Mouse (Mus musculus) forebrain, embryonic 11.5 days (tissue): Measurements from ENCODE around the gene Babam2. TPM values are rescaled to one million over a fixed set of nuclear protein-coding genes. Genes with fewer than 3 reads are reported as not detected.

Experiments used
- ATAC-seq: fragments of 200-750 bp; cut with Nextera tagmentation; replicated peaks from 2 replicates; pipeline ENCODE4 v1.8.0; 2017; ENCODE audit warnings: moderate TSS enrichment; ENCODE audit not compliant: low FRiP score
- DNase-seq: peaks from one replicate; pipeline ENCODE4 v3.0.0-alpha.2; 2017; ENCODE audit warnings: low spot score
- H3K27ac ChIP-seq: fragments of 300-500 bp; sonication (generic); 2 replicates; pipeline ENCODE4 v1.5.1; 2014; ENCODE audit warnings: low read depth, low read length
- H3K27me3 ChIP-seq: fragments of 300-500 bp; sonication (generic); 2 replicates; pipeline ENCODE4 v1.6.1; 2014; ENCODE audit warnings: mild to moderate bottlenecking, low read length, mixed read lengths; ENCODE audit not compliant: control insufficient read depth, insufficient read depth
- H3K36me3 ChIP-seq: fragments of 300-500 bp; sonication (generic); 2 replicates; pipeline ENCODE4 v1.6.1; 2014; ENCODE audit warnings: mild to moderate bottlenecking, low read length, moderate library complexity, mixed read lengths; ENCODE audit not compliant: control insufficient read depth, insufficient read depth
- H3K4me1 ChIP-seq: fragments of 300-500 bp; sonication (generic); replicated peaks from 2 replicates; pipeline ENCODE4 v1.6.1; 2014; ENCODE audit warnings: low read length, mixed read lengths; ENCODE audit not compliant: control insufficient read depth, insufficient read depth
- H3K4me2 ChIP-seq: fragments of 300-500 bp; sonication (generic); 2 replicates; pipeline ENCODE4 v1.6.1; 2014; ENCODE audit warnings: low read depth, mild to moderate bottlenecking, low read length, moderate library complexity, mixed read lengths; ENCODE audit not compliant: severe bottlenecking
- H3K4me3 ChIP-seq: fragments of 300-500 bp; sonication (generic); 2 replicates; pipeline ENCODE4 v1.5.1; 2014; ENCODE audit warnings: low read depth, low read length
- H3K9ac ChIP-seq: fragments of 300-500 bp; sonication (generic); 2 replicates; pipeline ENCODE4 v1.6.1; 2014; ENCODE audit warnings: low read length
- H3K9me3 ChIP-seq: fragments of 300-500 bp; sonication (generic); 2 replicates; pipeline ENCODE4 v1.6.1; 2016; ENCODE audit warnings: low read length, mixed read lengths; ENCODE audit not compliant: control insufficient read depth
- WGBS: fragments of 180-500 bp; shearing (Covaris S2); extraction: QIAGEN DNeasy Blood & Tissue Kit; methylation state at CpG from one replicate; pipeline ENCODE4 v1.1.7; 2014; 5-methylcytosine and 5-hydroxymethylcytosine counted together
- polyA plus RNA-seq: library from polyadenylated mRNA; unstranded; fragments of >200 nt; fragmentation: Nextera tagmentation; extraction: Ambion mirVana; gene quantifications from 2 replicates; pipeline ENCODE4 v1.2.1, GENCODE M21; 2014

Gene Babam2
- polyA plus RNA-seq, 1 experiment from 2014 or later, result 39.1 TPM

GRCm38 (mm10) chr5:32060485-32060884 lies 363.0 kb downstream of the Babam2 start:
- 99% methylated on average over 2 of the region's 2 CpGs for WGBS
- ATAC-seq, result no peak

GRCm38 (mm10) chr5:32061854-32062253 lies 364.4 kb downstream of the Babam2 start:
- DNase-seq (no peak), ATAC-seq (no peak)
- Histone ChIP-seq H3K4me3 (no peak overlapping the region), H3K9me3 (no peaks in the 10 kb centered on the region), H3K36me3 (no peaks in the 10 kb centered on the region), H3K4me2 (no peak overlapping the region), H3K27ac (no peak overlapping the region), H3K9ac (no peak overlapping the region), H3K4me1 (no peaks in the 10 kb centered on the region), H3K27me3 (no peaks in the 10 kb centered on the region)
- WGBS, result 89% methylated on average over 1 of the region's 1 CpGs

More at GRCm38 (mm10) chr5:32060485-32060884, 363.0 kb downstream of the Babam2 start:
- no peak overlapping the region for H3K9ac ChIP-seq
- no peaks in the 10 kb centered on the region for H3K9me3 ChIP-seq
- DNase-seq, result no peak
- no peaks in the 10 kb centered on the region for H3K36me3 ChIP-seq
- H3K4me2 ChIP-seq, result no peak overlapping the region
- no peak overlapping the region for H3K27ac ChIP-seq
- no peaks in the 10 kb centered on the region for H3K4me1 ChIP-seq
- no peak overlapping the region for H3K4me3 ChIP-seq
- no peaks in the 10 kb centered on the region for H3K27me3 ChIP-seq

- no peak overlapping the region for H3K9ac ChIP-seq
- H3K9me3 ChIP-seq, result no peaks in the 10 kb centered on the region
- no peak overlapping the region for H3K4me3 ChIP-seq
- ATAC-seq, result no peak
- 84% methylated on average over 2 of the region's 2 CpGs for WGBS
- H3K36me3 ChIP-seq, result no peaks in the 10 kb centered on the region
- no peak overlapping the region for H3K4me2 ChIP-seq
- H3K4me1 ChIP-seq, result no peaks in the 10 kb centered on the region
- H3K27me3 ChIP-seq, result no peaks in the 10 kb centered on the region
- no peak overlapping the region for H3K27ac ChIP-seq
- no peak for DNase-seq
These were observed 367.0 kb downstream of the Babam2 start for GRCm38 (mm10) chr5:32064341-32065105.

GRCm38 (mm10) chr5:32066015-32066734 lies 368.7 kb downstream of the Babam2 start:
- ATAC-seq, result no peak
- H3K27me3 ChIP-seq, result no peaks in the 10 kb centered on the region

GRCm38 (mm10) chr5:32066839-32067238 lies 369.4 kb downstream of the Babam2 start:
- Histone ChIP-seq H3K27ac (no peak overlapping the region), H3K27me3 (no peaks in the 10 kb centered on the region), H3K9ac (no peak overlapping the region), H3K4me3 (no peak overlapping the region), H3K9me3 (no peaks in the 10 kb centered on the region), H3K4me2 (no peak overlapping the region), H3K36me3 (no peaks in the 10 kb centered on the region), H3K4me1 (no peaks in the 10 kb centered on the region)
- WGBS, result 89% methylated on average over 2 of the region's 2 CpGs
- ATAC-seq (no peak), DNase-seq (no peak)

More at GRCm38 (mm10) chr5:32066015-32066734, 368.7 kb downstream of the Babam2 start:
- H3K9ac ChIP-seq, result no peak overlapping the region
- no peaks in the 10 kb centered on the region for H3K9me3 ChIP-seq
- no peak overlapping the region for H3K27ac ChIP-seq
- DNase-seq, result no peak
- H3K36me3 ChIP-seq, result no peaks in the 10 kb centered on the region
- WGBS, result 87% methylated on average over 5 of the region's 5 CpGs
- no peak overlapping the region for H3K4me3 ChIP-seq
- H3K4me1 ChIP-seq, result no peaks in the 10 kb centered on the region
- H3K4me2 ChIP-seq, result no peak overlapping the region

GRCm38 (mm10) chr5:32068616-32069015 lies 371.1 kb downstream of the Babam2 start:
- H3K27ac ChIP-seq, result no peak overlapping the region
- no peaks in the 10 kb centered on the region for H3K27me3 ChIP-seq
- DNase-seq (no peak), ATAC-seq (no peak)
- no peaks in the 10 kb centered on the region for H3K9me3 ChIP-seq
- H3K4me1 ChIP-seq, result no peaks in the 10 kb centered on the region
- no peak overlapping the region for H3K4me3 ChIP-seq
- 94% methylated on average over 3 of the region's 3 CpGs for WGBS
- H3K9ac ChIP-seq, result no peak overlapping the region
- no peaks in the 10 kb centered on the region for H3K36me3 ChIP-seq
- H3K4me2 ChIP-seq, result no peak overlapping the region

GRCm38 (mm10) chr5:32069096-32069495 lies 371.6 kb downstream of the Babam2 start:
- H3K36me3 ChIP-seq, result no peaks in the 10 kb centered on the region
- no peaks in the 10 kb centered on the region for H3K9me3 ChIP-seq
- whole genome bisulfite sequencing, result 71% methylated on average over 4 of the region's 4 CpGs
- DNase-seq (no peak), ATAC-seq (no peak)
- H3K27ac ChIP-seq, result no peak overlapping the region
- H3K4me2 ChIP-seq, result no peak overlapping the region
- H3K27me3 ChIP-seq, result no peaks in the 10 kb centered on the region
- no peak overlapping the region for H3K4me3 ChIP-seq
- no peak overlapping the region for H3K9ac ChIP-seq
- no peaks in the 10 kb centered on the region for H3K4me1 ChIP-seq

GRCm38 (mm10) chr5:32069566-32070169 lies 372.2 kb downstream of the Babam2 start:
- H3K36me3 ChIP-seq, result no peaks in the 10 kb centered on the region
- ATAC-seq (no peak), DNase-seq (no peak)
- no peaks in the 10 kb centered on the region for H3K4me1 ChIP-seq
- no peak overlapping the region for H3K9ac ChIP-seq
- WGBS, result 81% methylated on average over 10 of the region's 10 CpGs
- H3K27ac ChIP-seq, result no peak overlapping the region
- H3K9me3 ChIP-seq, result no peaks in the 10 kb centered on the region
- no peak overlapping the region for H3K4me2 ChIP-seq
- H3K27me3 ChIP-seq, result no peaks in the 10 kb centered on the region
- no peak overlapping the region for H3K4me3 ChIP-seq
